ENCODE assay signal across 7 mouse cellular contexts in genomic region chr10:80168038-80168661, GRCm38 (mm10). TPM values are rescaled to one million over a fixed set of nuclear protein-coding genes. Genes with fewer than 3 reads are reported as not detected.
DNase-seq lines count a peak whose midpoint lies in the region; ATAC-seq lines count a peak whose summit lies in the region.

No protein-coding gene starts in this region.

- no peaks in the 10 kb centered on the region for H3K27me3 ChIP-seq in limb, embryonic 10.5 days (ENCODE audit: low read depth, poor library complexity, severe bottlenecking)
- peaks cover 6% of the 10 kb centered on the region; the same call in 1 of the 2 replicates for H3K27me3 ChIP-seq in midbrain, embryonic 12.5 days

- H3K4me1 ChIP-seq in limb, embryonic 10.5 days: peaks cover 68% of the 10 kb centered on the region
- H3K4me1 ChIP-seq in midbrain, embryonic 12.5 days: peaks cover 69% of the 10 kb centered on the region

- under 1% methylated on average over 48 of the region's 48 CpGs for WGBS in limb, embryonic 10.5 days
- WGBS in midbrain, embryonic 12.5 days: under 1% methylated on average over 44 of the region's 48 CpGs

- H3K9ac ChIP-seq in midbrain, embryonic 12.5 days (replicated peaks): peak overlapping the region; percentile 99

- peak overlapping the region; percentile 94 for H3K4me2 ChIP-seq in midbrain, embryonic 12.5 days (replicated peaks)

- ATAC-seq in inflammation-experienced regulatory T-cells, adult 6 months: peak; percentile 14
- ATAC-seq in midbrain, embryonic 12.5 days (ENCODE audit: low FRiP score, low read depth): peak; percentile 52

- peak overlapping the region; percentile 96 for H3K4me3 ChIP-seq in limb, embryonic 10.5 days
- peak overlapping the region; percentile 94 for H3K4me3 ChIP-seq in midbrain, embryonic 12.5 days

- peaks cover 36% of the 10 kb centered on the region for H3K36me3 ChIP-seq in limb, embryonic 10.5 days
- H3K36me3 ChIP-seq in midbrain, embryonic 12.5 days: peaks cover 31% of the 10 kb centered on the region

- no peaks in the 10 kb centered on the region for H3K9me3 ChIP-seq in limb, embryonic 10.5 days (replicated peaks)
- no peaks in the 10 kb centered on the region for H3K9me3 ChIP-seq in midbrain, embryonic 12.5 days

- H3K27ac ChIP-seq in limb, embryonic 10.5 days: peak overlapping the region; percentile 100
- peak overlapping the region; percentile 99 for H3K27ac ChIP-seq in midbrain, embryonic 12.5 days (replicated peaks)

- peak; percentile 96 to 98 for DNase-seq in adrenal gland, adult (ENCODE audit: inconsistent age in 2 of 2, low spot score in 1 of 2)
- peak; percentile 92 to 93 for DNase-seq in cerebellum, postnatal 4 days (ENCODE audit: low spot score in 2 of 2)
- DNase-seq in gastrocnemius, postnatal 10 days: peak; percentile 97
- DNase-seq in limb, embryonic 10.5 days (ENCODE audit: low spot score): peak; percentile 99
- peak; percentile 93 for DNase-seq in skeletal muscle tissue, adult 2 months (ENCODE audit: low read depth, low spot score)

RNA-seq across cellular contexts. Expression of gene Cirbp, which starts 2.4 kb away (rescaled TPM):
- 10 to 100 TPM; 84.3 to 88.4 TPM for total RNA-seq in gastrocnemius, postnatal 10 days (2021)
- polyA plus RNA-seq in inflammation-experienced regulatory T-cells, adult 6 months (2017; shearing (Covaris generic)): 100 to 1,000 TPM in 2 of 3 experiments, 10 to 100 TPM in 1; 84.2 to 255 (median 213) TPM
- 90.7 and 129 TPM in 2 replicates for polyA plus RNA-seq in limb, embryonic 10.5 days (2016; fragmentation: Nextera tagmentation; extraction: Ambion mirVana)
- polyA plus RNA-seq in midbrain, embryonic 12.5 days (2016; fragmentation: Nextera tagmentation; extraction: Ambion mirVana): 227 and 233 TPM in 2 replicates

RNA-seq across cellular contexts. Expression of gene 1600002K03Rik, which starts 4.6 kb away (rescaled TPM):
- 1 to 10 TPM; 3.9 to 5.5 TPM for total RNA-seq in gastrocnemius, postnatal 10 days (2021)
- polyA plus RNA-seq in inflammation-experienced regulatory T-cells, adult 6 months (2017; shearing (Covaris generic)): 10 to 100 TPM; 17.9 to 28.4 (median 20.5) TPM
- polyA plus RNA-seq in limb, embryonic 10.5 days (2016; fragmentation: Nextera tagmentation; extraction: Ambion mirVana): 8.7 and 13.1 TPM in 2 replicates
- polyA plus RNA-seq in midbrain, embryonic 12.5 days (2016; fragmentation: Nextera tagmentation; extraction: Ambion mirVana): 12.9 and 13.6 TPM in 2 replicates

RNA-seq across cellular contexts. Expression of gene Efna2, which starts 11.1 kb away (rescaled TPM):
- total RNA-seq in gastrocnemius, postnatal 10 days (2021): 1 to 10 TPM; 1.1 to 1.9 TPM
- not detected for polyA plus RNA-seq in inflammation-experienced regulatory T-cells, adult 6 months (2017; shearing (Covaris generic))
- polyA plus RNA-seq in limb, embryonic 10.5 days (2016; fragmentation: Nextera tagmentation; extraction: Ambion mirVana): 63.1 and 66.8 TPM in 2 replicates
- polyA plus RNA-seq in midbrain, embryonic 12.5 days (2016; fragmentation: Nextera tagmentation; extraction: Ambion mirVana): 114 and 127 TPM in 2 replicates

RNA-seq across cellular contexts. Expression of gene Midn, which starts 20.1 kb away (rescaled TPM):
- 10 to 100 TPM; 34.3 to 62.7 TPM for total RNA-seq in gastrocnemius, postnatal 10 days (2021)
- 1 to 10 TPM; 7.3 to 9.3 (median 7.5) TPM for polyA plus RNA-seq in inflammation-experienced regulatory T-cells, adult 6 months (2017; shearing (Covaris generic))
- 26.2 and 27.1 TPM in 2 replicates for polyA plus RNA-seq in limb, embryonic 10.5 days (2016; fragmentation: Nextera tagmentation; extraction: Ambion mirVana)
- polyA plus RNA-seq in midbrain, embryonic 12.5 days (2016; fragmentation: Nextera tagmentation; extraction: Ambion mirVana): 41.7 and 46.4 TPM in 2 replicates

RNA-seq across cellular contexts. Expression of gene Cbarp, which starts 27.5 kb away (rescaled TPM):
- 1 to 10 TPM; 2.3 to 3.2 TPM for total RNA-seq in gastrocnemius, postnatal 10 days (2021)
- 1 to 10 TPM in 2 of 3 experiments, under 1 TPM in 1; 0.60 to 2.3 (median 1.3) TPM for polyA plus RNA-seq in inflammation-experienced regulatory T-cells, adult 6 months (2017; shearing (Covaris generic))
- 3.3 and 4.7 TPM in 2 replicates for polyA plus RNA-seq in limb, embryonic 10.5 days (2016; fragmentation: Nextera tagmentation; extraction: Ambion mirVana)
- polyA plus RNA-seq in midbrain, embryonic 12.5 days (2016; fragmentation: Nextera tagmentation; extraction: Ambion mirVana): 19.3 and 20.0 TPM in 2 replicates

Comparison
In these comparisons a context has a peak if more than half of its experiments do, and no peak if none do; other contexts are left out.
1. Peak in every context shown above with its lines: DNase-seq, ATAC-seq, H3K4me3 ChIP-seq and H3K27ac ChIP-seq.
2. RNA of gene Efna2, which starts 11.1 kb away (polyA plus RNA-seq): 114 to 127 TPM in midbrain, embryonic 12.5 days and 63.1 to 66.8 TPM in limb, embryonic 10.5 days; not detected in inflammation-experienced regulatory T-cells, adult 6 months; every median in the first group is over 10 times any median in the second.